Mouse (Mus musculus) E14TG2a.4 (cell line): Measurements from ENCODE around the gene Sema6b.
A peak's percentile ranks its signal among the peaks of the same experiment; 100 is the strongest.

ENCODE experiments used
- H3K27me3 ChIP-seq: 2 replicates; pipeline ENCODE4 v1.6.1; 2014; ENCODE audit warnings: low read length, control low read depth; ENCODE audit not compliant: insufficient read depth
- H3K36me3 ChIP-seq: 2 replicates; pipeline ENCODE4 v1.6.1; 2014; ENCODE audit warnings: low read length, control low read depth; ENCODE audit not compliant: insufficient read depth
- H3K4me1 ChIP-seq: replicated peaks from 2 replicates; pipeline ENCODE4 v1.6.1; 2014; ENCODE audit warnings: low read depth, low read length, control low read depth
- H3K4me3 ChIP-seq: replicated peaks from 2 replicates; pipeline ENCODE4 v1.5.1; 2014; ENCODE audit warnings: mild to moderate bottlenecking, low read length
- H3K9me3 ChIP-seq: 2 replicates; pipeline ENCODE4 v1.6.1; 2014; ENCODE audit warnings: low read length, control low read depth
- CTCF ChIP-seq: conservative IDR thresholded peaks from 2 replicates; pipeline ENCODE4 v1.5.1; 2014; ENCODE audit warnings: low read length
- NANOG ChIP-seq: IDR thresholded peaks from 2 replicates; pipeline ENCODE4 v1.6.1; 2014; ENCODE audit warnings: borderline replicate concordance, low read length, mixed read lengths
- POU5F1 ChIP-seq: IDR thresholded peaks from 2 replicates; pipeline ENCODE4 v1.6.1; 2014; ENCODE audit warnings: low read length, borderline replicate concordance

Sema6b gene

DNA sequence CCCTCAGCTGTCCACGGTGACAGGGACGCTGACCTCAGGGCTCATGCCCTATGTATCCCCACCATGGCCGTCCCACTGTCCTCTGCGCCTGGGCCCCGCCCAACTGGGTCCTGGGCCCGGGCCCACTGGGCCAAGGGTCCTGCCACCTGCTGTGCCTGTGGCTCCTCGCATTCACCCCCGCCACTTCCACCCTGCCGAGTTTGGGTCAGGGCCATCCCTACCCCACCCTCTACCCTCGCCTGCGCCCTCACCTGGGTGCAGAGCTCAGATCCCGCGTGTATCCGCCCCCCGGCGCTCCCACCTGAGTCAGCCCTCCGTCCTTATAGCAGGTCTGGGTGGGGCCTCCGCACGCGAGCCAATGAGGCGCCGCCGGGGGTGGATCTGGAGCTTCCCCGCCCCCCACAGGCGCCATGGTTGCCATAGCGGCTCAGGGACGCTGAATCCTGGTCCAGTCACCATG is 22.9 kb downstream of the Sema6b start, which contains the start of gene Plin5:
Gene Plin5 (minus strand): TSS at position 346 of the 460 bp plus-strand sequence.
- TF ChIP-seq POU5F1, result no peak
- no peak for TF ChIP-seq NANOG
- no peak for TF ChIP-seq CTCF
- peak within 1 kb of the TSS; percentile 85 for H3K4me3 ChIP-seq
- no peaks in the 10 kb centered on the region for H3K36me3 ChIP-seq
- peaks cover 3% of the 10 kb centered on the region for H3K9me3 ChIP-seq
- H3K27me3 ChIP-seq, result peaks cover 58% of the 10 kb centered on the region
- H3K4me1 ChIP-seq, result peaks cover 57% of the 10 kb centered on the region

DNA sequence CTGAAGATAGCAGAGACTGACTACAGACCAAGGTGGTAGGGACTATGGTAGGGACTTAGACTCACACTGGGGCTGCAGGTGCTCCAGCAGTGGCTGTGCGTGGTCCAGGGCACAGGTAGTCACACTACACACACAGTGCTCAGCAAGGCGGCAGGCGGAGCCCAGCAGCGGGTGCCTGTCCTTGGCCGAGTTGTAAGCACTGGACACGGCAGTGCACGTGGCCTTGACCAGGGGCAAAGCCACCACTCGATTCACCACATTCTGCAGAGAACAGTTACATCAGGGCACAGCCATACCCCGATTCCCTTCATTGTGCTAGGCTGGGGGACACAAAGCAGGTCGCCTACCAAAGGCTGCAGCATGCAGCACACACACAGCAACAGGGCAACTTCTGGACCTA is 23.9 kb downstream of the Sema6b start:
- H3K4me1 ChIP-seq, result peaks cover 61% of the 10 kb centered on the region
- peaks cover 47% of the 10 kb centered on the region for H3K27me3 ChIP-seq
- TF ChIP-seq CTCF (no peak), POU5F1 (no peak), NANOG (no peak)
- no peak overlapping the region for H3K4me3 ChIP-seq
- H3K36me3 ChIP-seq, result no peaks in the 10 kb centered on the region
- no peaks in the 10 kb centered on the region for H3K9me3 ChIP-seq

DNA sequence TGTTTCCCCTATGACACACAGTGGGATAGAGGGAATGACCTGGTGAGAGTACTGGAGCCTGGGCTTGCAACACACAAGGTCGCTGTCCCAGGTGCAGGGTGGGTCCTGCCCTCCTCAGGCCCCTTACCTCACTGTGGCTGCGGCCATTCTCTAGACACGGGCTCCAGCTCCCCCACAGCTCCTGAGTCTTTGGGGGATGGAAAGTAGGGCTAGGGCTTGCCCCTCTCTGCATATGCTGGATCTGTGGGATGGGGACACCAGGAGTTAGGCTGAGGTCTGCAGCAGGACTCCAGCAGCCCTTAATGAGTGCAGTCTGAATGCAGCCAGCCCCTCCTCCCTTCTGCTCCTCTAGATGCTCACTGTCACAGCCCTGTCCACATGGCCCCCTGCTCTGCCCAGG is 27.4 kb downstream of the Sema6b start:
- no peaks in the 10 kb centered on the region for H3K9me3 ChIP-seq
- TF ChIP-seq CTCF (no peak), POU5F1 (no peak), NANOG (no peak)
- H3K4me3 ChIP-seq, result no peak overlapping the region
- no peaks in the 10 kb centered on the region for H3K36me3 ChIP-seq
- peaks cover 44% of the 10 kb centered on the region for H3K4me1 ChIP-seq
- peaks cover 18% of the 10 kb centered on the region for H3K27me3 ChIP-seq

DNA sequence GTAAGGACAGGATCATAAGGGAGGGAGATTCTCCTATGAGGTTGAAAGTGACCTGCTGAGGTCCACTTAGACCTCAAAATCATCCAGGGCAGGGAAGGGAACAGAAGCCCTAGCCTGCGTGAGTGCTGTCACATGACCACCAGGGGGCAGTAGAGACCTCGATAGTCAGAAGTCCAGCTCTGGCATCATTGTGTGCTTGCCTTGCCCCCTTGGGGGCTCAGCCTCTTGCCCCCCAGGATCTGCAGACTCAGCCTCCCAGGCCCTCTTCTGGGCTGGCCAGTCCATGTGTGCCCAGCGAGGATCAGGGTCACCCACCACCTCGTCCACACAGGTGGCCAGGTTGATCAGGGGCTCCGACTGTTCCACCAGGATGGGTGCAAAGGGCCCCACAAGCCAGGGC is 28.3 kb downstream of the Sema6b start:
- Histone ChIP-seq H3K4me1 (peaks cover 37% of the 10 kb centered on the region), H3K27me3 (peaks cover 18% of the 10 kb centered on the region), H3K36me3 (no peaks in the 10 kb centered on the region), H3K9me3 (no peaks in the 10 kb centered on the region), H3K4me3 (no peak overlapping the region)
- peak; percentile 85 for TF ChIP-seq CTCF
- no peak for TF ChIP-seq NANOG

DNA sequence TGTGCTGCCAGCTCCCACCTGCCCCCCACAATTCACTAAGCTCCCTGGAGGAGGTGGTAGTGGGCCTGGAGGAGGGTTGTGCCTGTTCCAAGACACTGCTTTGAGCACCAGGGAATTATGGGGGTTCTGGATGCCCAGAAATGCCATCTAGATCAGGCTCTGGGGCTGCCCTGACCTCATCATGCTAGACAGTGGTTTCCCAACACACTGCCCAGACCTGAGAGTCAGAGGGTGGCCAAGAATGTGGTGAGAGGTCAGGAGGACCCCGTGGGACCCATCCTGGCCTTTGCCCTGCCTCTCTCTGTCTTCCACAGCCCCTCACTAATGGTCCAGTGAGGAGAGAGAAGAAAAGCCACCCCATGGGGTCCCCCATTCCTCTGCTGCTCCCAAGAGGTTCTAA is 29.1 kb downstream of the Sema6b start:
- H3K36me3 ChIP-seq, result no peaks in the 10 kb centered on the region
- peaks cover 29% of the 10 kb centered on the region for H3K4me1 ChIP-seq
- TF ChIP-seq POU5F1, result no peak
- TF ChIP-seq CTCF, result no peak
- TF ChIP-seq NANOG, result no peak
- H3K27me3 ChIP-seq, result peaks cover 12% of the 10 kb centered on the region
- H3K9me3 ChIP-seq, result no peaks in the 10 kb centered on the region
- H3K4me3 ChIP-seq, result no peak overlapping the region

DNA sequence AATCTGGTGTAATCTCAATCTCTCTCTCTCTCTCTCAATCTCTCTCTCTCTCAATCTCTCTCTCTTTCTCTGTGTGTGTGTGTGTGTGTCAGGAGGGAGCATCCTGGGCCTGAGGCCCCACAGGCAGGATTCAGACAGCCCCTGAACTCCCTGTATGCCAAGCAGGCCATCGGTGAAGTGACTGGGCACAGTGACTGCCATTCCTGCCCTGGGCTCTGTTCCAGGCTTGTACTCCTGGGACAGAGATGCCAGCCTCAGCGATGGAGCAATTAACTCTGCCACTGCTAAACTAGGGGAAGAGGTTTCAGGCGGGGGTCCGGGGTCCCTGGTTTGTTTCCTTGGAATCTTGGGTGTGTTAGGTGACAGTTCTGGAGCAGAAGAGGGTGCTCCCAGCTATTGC is 29.6 kb downstream of the Sema6b start:
- no peaks in the 10 kb centered on the region for H3K9me3 ChIP-seq
- H3K36me3 ChIP-seq, result no peaks in the 10 kb centered on the region
- H3K4me1 ChIP-seq, result peaks cover 29% of the 10 kb centered on the region
- TF ChIP-seq CTCF (no peak), POU5F1 (no peak), NANOG (no peak)
- peaks cover 7% of the 10 kb centered on the region for H3K27me3 ChIP-seq
- H3K4me3 ChIP-seq, result no peak overlapping the region

DNA sequence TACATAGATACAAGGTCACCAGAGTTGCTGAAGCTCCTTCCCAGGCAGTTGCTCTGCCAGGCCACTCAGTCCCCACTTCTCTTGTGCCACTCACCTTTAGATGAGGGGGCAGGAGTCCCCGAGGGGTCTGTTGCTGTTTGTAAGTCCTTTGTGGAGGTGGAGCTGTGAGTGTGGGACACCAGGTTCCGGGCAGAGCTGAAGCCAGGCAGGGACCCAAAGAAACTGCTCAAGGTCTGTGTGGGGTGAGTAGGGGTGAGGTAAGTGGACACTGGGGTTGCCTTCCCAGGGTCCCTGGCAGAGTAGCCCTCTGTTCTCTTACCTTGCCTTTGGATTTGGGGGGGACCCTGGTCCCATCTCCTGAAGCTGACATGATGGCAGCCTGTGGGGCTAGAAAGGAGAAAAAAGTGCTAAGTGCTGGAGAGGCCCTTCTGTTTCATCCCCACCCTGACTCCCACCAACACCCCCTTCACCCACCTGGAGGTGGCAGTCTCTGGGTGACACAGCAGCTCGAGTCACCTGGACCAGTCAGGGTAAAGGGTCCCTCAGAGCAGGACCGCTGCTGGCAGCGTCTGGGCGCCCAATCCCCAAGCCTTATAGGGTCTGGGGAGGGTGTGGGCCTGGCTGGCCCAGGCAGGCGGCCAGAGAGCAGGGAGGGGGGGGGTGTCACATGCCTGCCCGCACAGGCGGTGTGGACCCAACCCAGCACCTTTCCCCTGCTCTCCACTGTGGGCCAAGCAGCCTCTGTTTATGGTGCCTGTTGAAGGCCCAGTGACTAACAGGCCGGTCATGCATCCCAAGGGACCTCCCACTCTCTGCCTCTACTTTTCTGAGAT is 30.7 kb downstream of the Sema6b start, which contains the start of gene Plin4:
Gene Plin4 (minus strand): TSS at position 585 of the 833 bp plus-strand sequence.
- Histone ChIP-seq H3K4me1 (peaks cover 29% of the 10 kb centered on the region), H3K9me3 (no peaks in the 10 kb centered on the region), H3K36me3 (no peaks in the 10 kb centered on the region), H3K4me3 (peak within 1 kb of the TSS; percentile 32; the same call in 1 of the 2 replicates), H3K27me3 (no peaks in the 10 kb centered on the region)
- no peak for TF ChIP-seq CTCF
- no peak for TF ChIP-seq POU5F1

DNA sequence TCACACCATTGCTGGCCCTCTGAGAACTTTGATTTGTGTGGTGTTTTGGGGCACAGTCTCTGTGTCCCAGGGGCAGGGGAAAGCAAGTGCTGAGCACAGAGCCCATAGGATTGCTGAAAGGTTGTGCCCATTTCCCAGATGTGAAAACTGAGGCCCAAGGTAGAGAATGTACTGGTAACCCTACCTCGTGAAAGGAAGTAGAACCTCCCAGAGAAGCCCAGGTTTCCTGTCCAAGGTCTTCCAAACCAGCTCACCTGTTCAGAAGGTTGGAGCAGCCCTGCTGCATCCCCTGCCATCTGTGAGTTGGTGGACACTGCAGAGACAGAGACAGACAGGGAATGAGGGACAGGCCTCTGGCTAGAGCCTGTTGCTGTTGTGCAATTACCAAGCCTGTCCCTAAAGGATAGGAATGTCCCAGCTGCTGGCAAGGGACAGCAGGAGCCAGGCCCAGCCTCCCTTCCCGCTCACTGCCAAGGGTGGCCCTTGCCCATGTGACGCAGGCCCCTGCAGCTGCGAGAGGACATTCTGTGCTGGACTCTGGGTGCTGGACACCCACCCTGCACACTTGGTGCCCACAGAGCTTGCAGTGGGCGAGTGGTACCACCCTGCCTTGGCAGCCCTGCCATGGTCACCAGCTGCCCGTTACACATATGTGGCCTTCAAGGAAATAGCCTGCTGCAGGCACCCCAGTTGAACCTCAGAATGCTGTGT is 31.7 kb downstream of the Sema6b start:
- Histone ChIP-seq H3K4me3 (no peak overlapping the region), H3K4me1 (peaks cover 22% of the 10 kb centered on the region), H3K9me3 (no peaks in the 10 kb centered on the region), H3K27me3 (no peaks in the 10 kb centered on the region), H3K36me3 (peaks cover 7% of the 10 kb centered on the region)
- TF ChIP-seq CTCF, result no peak
- TF ChIP-seq NANOG, result no peak
- TF ChIP-seq POU5F1, result no peak

DNA sequence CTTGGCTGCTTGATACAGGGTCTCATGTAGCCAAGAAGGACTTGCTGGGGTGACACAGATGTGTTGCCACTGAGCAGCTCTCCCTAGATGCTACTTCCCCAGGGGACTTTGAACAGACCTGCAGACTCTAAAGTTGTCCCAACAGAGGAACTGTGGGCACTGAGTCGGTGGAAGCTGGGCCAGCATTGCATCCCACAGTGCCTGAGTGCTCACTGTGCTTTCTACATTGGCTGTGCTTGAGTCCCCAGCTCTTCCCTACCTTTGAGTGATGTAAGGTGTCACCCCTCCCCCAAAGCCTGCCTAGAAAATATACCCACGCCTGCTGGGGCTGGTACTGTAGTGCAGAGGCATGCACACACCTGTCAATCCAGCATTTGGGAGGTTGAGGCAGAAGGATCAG is 32.4 kb downstream of the Sema6b start:
- no peaks in the 10 kb centered on the region for H3K9me3 ChIP-seq
- no peaks in the 10 kb centered on the region for H3K27me3 ChIP-seq
- peaks cover 15% of the 10 kb centered on the region for H3K36me3 ChIP-seq
- H3K4me1 ChIP-seq, result peaks cover 14% of the 10 kb centered on the region
- no peak for TF ChIP-seq NANOG
- no peak for TF ChIP-seq POU5F1
- TF ChIP-seq CTCF, result no peak
- H3K4me3 ChIP-seq, result no peak overlapping the region
